Mouse (Mus musculus): ENCODE measurements around the gene Map6. TPM values are rescaled to one million over a fixed set of nuclear protein-coding genes. Genes with fewer than 3 reads are reported as not detected.

The Map6 gene
- polyA plus RNA-seq, 1 experiment, result 5.1 TPM

- H3K36me3 ChIP-seq (ENCODE audit: control insufficient read depth, insufficient read depth, low read length), result no peaks in the 10 kb centered on the region
- no peaks in the 10 kb centered on the region for H3K27me3 ChIP-seq (ENCODE audit: control insufficient read depth, insufficient read depth, low read length)
- peaks cover under 1% of the 10 kb centered on the region; the same call in 1 of the 2 replicates for H3K4me1 ChIP-seq (ENCODE audit: control insufficient read depth, insufficient read depth, low read length)
- TF ChIP-seq POLR2A (IDR thresholded peaks at IDR 0.05; ENCODE audit: control insufficient read depth, low read depth, low read length) (no peak), CTCF (IDR thresholded peaks at IDR 0.05; ENCODE audit: control insufficient read depth, insufficient read depth, insufficient replicate concordance, low read depth, low read length) (no peak)
- H3K27ac ChIP-seq (ENCODE audit: control insufficient read depth, insufficient read depth, low read depth, low read length), result no peak overlapping the region
- no peak overlapping the region for H3K4me3 ChIP-seq (ENCODE audit: control insufficient read depth, low read depth, low read length)
Measured at GRCm38 (mm10) chr7:99276679-99277078, 9.4 kb downstream of the Map6 start.

GRCm38 (mm10) chr7:99278309-99278708 is 11.1 kb downstream of the Map6 start:
- Histone ChIP-seq H3K27me3 (ENCODE audit: control insufficient read depth, insufficient read depth, low read length) (no peaks in the 10 kb centered on the region), H3K27ac (ENCODE audit: control insufficient read depth, insufficient read depth, low read depth, low read length) (no peak overlapping the region)
- TF ChIP-seq CTCF (IDR thresholded peaks at IDR 0.05; ENCODE audit: control insufficient read depth, insufficient read depth, insufficient replicate concordance, low read depth, low read length), result no peak
- no peak for TF ChIP-seq POLR2A (IDR thresholded peaks at IDR 0.05; ENCODE audit: control insufficient read depth, low read depth, low read length)

GRCm38 (mm10) chr7:99279586-99279985 is 12.3 kb downstream of the Map6 start:
- no peaks in the 10 kb centered on the region for H3K4me1 ChIP-seq (ENCODE audit: control insufficient read depth, insufficient read depth, low read length)
- no peak for TF ChIP-seq POLR2A (IDR thresholded peaks at IDR 0.05; ENCODE audit: control insufficient read depth, low read depth, low read length)
- TF ChIP-seq CTCF (IDR thresholded peaks at IDR 0.05; ENCODE audit: control insufficient read depth, insufficient read depth, insufficient replicate concordance, low read depth, low read length), result no peak
- no peaks in the 10 kb centered on the region for H3K27me3 ChIP-seq (ENCODE audit: control insufficient read depth, insufficient read depth, low read length)
- H3K36me3 ChIP-seq (ENCODE audit: control insufficient read depth, insufficient read depth, low read length), result no peaks in the 10 kb centered on the region
- no peak overlapping the region for H3K4me3 ChIP-seq (ENCODE audit: control insufficient read depth, low read depth, low read length)
- H3K27ac ChIP-seq (ENCODE audit: control insufficient read depth, insufficient read depth, low read depth, low read length), result no peak overlapping the region

More at GRCm38 (mm10) chr7:99278309-99278708, 11.1 kb downstream of the Map6 start:
- Histone ChIP-seq H3K4me1 (ENCODE audit: control insufficient read depth, insufficient read depth, low read length) (no peaks in the 10 kb centered on the region; the same call in 1 of the 2 replicates), H3K36me3 (ENCODE audit: control insufficient read depth, insufficient read depth, low read length) (no peaks in the 10 kb centered on the region), H3K4me3 (ENCODE audit: control insufficient read depth, low read depth, low read length) (no peak overlapping the region)

- no peaks in the 10 kb centered on the region for H3K4me1 ChIP-seq (ENCODE audit: control insufficient read depth, insufficient read depth, low read length)
- no peak for TF ChIP-seq CTCF (IDR thresholded peaks at IDR 0.05; ENCODE audit: control insufficient read depth, insufficient read depth, insufficient replicate concordance, low read depth, low read length)
- no peak for TF ChIP-seq POLR2A (IDR thresholded peaks at IDR 0.05; ENCODE audit: control insufficient read depth, low read depth, low read length)
- H3K27me3 ChIP-seq (ENCODE audit: control insufficient read depth, insufficient read depth, low read length), result no peaks in the 10 kb centered on the region
- no peaks in the 10 kb centered on the region for H3K36me3 ChIP-seq (ENCODE audit: control insufficient read depth, insufficient read depth, low read length)
- no peak overlapping the region for H3K27ac ChIP-seq (ENCODE audit: control insufficient read depth, insufficient read depth, low read depth, low read length)
- H3K4me3 ChIP-seq (ENCODE audit: control insufficient read depth, low read depth, low read length), result no peak overlapping the region
Measured at GRCm38 (mm10) chr7:99287287-99287686, 20.0 kb downstream of the Map6 start.

- Histone ChIP-seq H3K27me3 (ENCODE audit: control insufficient read depth, insufficient read depth, low read length) (no peaks in the 10 kb centered on the region), H3K4me3 (ENCODE audit: control insufficient read depth, low read depth, low read length) (no peak overlapping the region), H3K36me3 (ENCODE audit: control insufficient read depth, insufficient read depth, low read length) (no peaks in the 10 kb centered on the region), H3K4me1 (ENCODE audit: control insufficient read depth, insufficient read depth, low read length) (no peaks in the 10 kb centered on the region), H3K27ac (ENCODE audit: control insufficient read depth, insufficient read depth, low read depth, low read length) (no peak overlapping the region)
- TF ChIP-seq POLR2A (IDR thresholded peaks at IDR 0.05; ENCODE audit: control insufficient read depth, low read depth, low read length) (no peak), CTCF (IDR thresholded peaks at IDR 0.05; ENCODE audit: control insufficient read depth, insufficient read depth, insufficient replicate concordance, low read depth, low read length) (no peak)
Measured at GRCm38 (mm10) chr7:99290008-99290407, 22.8 kb downstream of the Map6 start.

GRCm38 (mm10) chr7:99290925-99291324 is 23.7 kb downstream of the Map6 start:
- TF ChIP-seq CTCF (IDR thresholded peaks at IDR 0.05; ENCODE audit: control insufficient read depth, insufficient read depth, insufficient replicate concordance, low read depth, low read length), result no peak
- TF ChIP-seq POLR2A (IDR thresholded peaks at IDR 0.05; ENCODE audit: control insufficient read depth, low read depth, low read length), result no peak
- Histone ChIP-seq H3K4me1 (ENCODE audit: control insufficient read depth, insufficient read depth, low read length) (no peaks in the 10 kb centered on the region), H3K27ac (ENCODE audit: control insufficient read depth, insufficient read depth, low read depth, low read length) (no peak overlapping the region), H3K36me3 (ENCODE audit: control insufficient read depth, insufficient read depth, low read length) (no peaks in the 10 kb centered on the region), H3K4me3 (ENCODE audit: control insufficient read depth, low read depth, low read length) (no peak overlapping the region), H3K27me3 (ENCODE audit: control insufficient read depth, insufficient read depth, low read length) (no peaks in the 10 kb centered on the region)

- Histone ChIP-seq H3K36me3 (ENCODE audit: control insufficient read depth, insufficient read depth, low read length) (no peaks in the 10 kb centered on the region), H3K4me3 (ENCODE audit: control insufficient read depth, low read depth, low read length) (no peak overlapping the region), H3K4me1 (ENCODE audit: control insufficient read depth, insufficient read depth, low read length) (no peaks in the 10 kb centered on the region), H3K27me3 (ENCODE audit: control insufficient read depth, insufficient read depth, low read length) (no peaks in the 10 kb centered on the region), H3K27ac (ENCODE audit: control insufficient read depth, insufficient read depth, low read depth, low read length) (no peak overlapping the region)
- TF ChIP-seq CTCF (IDR thresholded peaks at IDR 0.05; ENCODE audit: control insufficient read depth, insufficient read depth, insufficient replicate concordance, low read depth, low read length) (no peak), POLR2A (IDR thresholded peaks at IDR 0.05; ENCODE audit: control insufficient read depth, low read depth, low read length) (no peak)
Measured at GRCm38 (mm10) chr7:99294198-99294780, 27.0 kb downstream of the Map6 start.

Measured in testis, adult 2 months (tissue).